Mouse (Mus musculus): ENCODE results near the gene Vmn1r1. TPM values are rescaled to one million over a fixed set of nuclear protein-coding genes. Genes with fewer than 3 reads are reported as not detected.

Vmn1r1 gene
- polyA plus RNA-seq, 1 experiment from 2014 or later, result not detected

DNA sequence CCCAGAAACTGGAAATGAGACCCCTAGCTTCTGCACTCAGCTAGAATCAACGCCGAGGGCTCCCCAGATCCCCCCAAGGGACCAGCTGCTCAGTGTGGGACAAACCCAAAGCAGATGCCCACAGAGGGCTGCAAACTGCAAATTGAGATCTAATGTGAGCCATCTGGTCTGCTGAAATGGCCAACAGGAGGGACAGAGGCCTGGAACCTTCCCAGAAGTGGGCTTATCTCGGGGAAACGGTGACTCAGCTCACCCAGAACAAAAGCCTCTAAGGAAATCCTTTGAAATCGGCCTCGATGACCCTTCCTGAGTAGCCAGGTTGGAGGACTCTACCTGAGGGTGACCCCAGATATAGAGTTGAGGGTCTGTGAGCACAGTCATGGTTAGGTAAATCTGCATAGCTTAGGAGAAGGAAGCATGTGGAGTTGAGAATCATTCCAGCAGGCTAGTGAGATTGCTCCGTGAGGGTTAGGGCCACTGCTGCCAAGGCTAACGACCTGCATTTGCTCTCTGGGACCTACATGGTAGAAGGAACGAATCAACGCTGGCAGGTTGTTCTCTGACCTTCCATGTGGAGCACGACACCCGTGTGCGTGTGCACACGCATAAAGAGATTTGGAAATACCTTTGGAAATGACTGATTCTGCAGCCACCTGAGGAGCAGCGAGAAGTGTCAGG, 53.4 kb downstream of the Vmn1r1 start:
- DNase-seq (ENCODE audit: low spot score) (peak; percentile 71), ATAC-seq (ENCODE audit: low read depth) (peak; percentile 38; the same call in 1 of the 2 replicates)
- H3K9me3 ChIP-seq (ENCODE audit: control insufficient read depth, low read length), result no peaks in the 10 kb centered on the region
- H3K4me2 ChIP-seq (ENCODE audit: low read depth, low read length), result no peak overlapping the region
- no peaks in the 10 kb centered on the region for H3K36me3 ChIP-seq (ENCODE audit: control insufficient read depth, insufficient read depth, low read length)
- H3K27me3 ChIP-seq (replicated peaks; ENCODE audit: control insufficient read depth, insufficient read depth, low read length), result no peaks in the 10 kb centered on the region
- no peak overlapping the region for H3K27ac ChIP-seq (replicated peaks; ENCODE audit: low read depth, low read length)
- WGBS, result 50% methylated on average over 15 of the region's 15 CpGs
- no peak overlapping the region for H3K4me3 ChIP-seq (ENCODE audit: low read depth, low read length)
- no peak overlapping the region for H3K9ac ChIP-seq (ENCODE audit: low read depth, low read length)
- H3K4me1 ChIP-seq (ENCODE audit: control insufficient read depth, insufficient read depth, low read length), result peaks cover 38% of the 10 kb centered on the region

DNA sequence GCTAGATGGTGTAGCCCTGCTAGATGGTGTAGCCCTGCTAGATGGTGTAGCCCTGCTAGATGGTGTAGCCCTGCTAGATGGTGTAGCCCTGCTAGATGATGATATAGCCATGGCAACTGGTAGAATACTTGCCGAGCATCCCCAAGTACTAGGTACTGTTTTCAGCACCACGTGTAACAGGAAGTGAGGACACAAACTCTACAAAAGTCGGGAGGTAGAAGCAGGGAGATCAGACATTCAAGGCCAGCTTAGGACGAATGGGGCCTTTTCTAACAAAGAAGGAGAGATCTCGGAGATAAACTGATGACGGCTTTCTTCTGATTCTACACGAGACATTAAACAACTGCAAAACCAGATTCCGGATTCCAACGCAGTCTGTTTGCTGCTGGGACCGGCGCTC, 54.1 kb downstream of the Vmn1r1 start:
- H3K9ac ChIP-seq (ENCODE audit: low read depth, low read length), result no peak overlapping the region
- no peak overlapping the region for H3K4me2 ChIP-seq (ENCODE audit: low read depth, low read length)
- DNase-seq (ENCODE audit: low spot score) (no peak), ATAC-seq (ENCODE audit: low read depth) (no peak)
- H3K4me1 ChIP-seq (ENCODE audit: control insufficient read depth, insufficient read depth, low read length), result peaks cover 38% of the 10 kb centered on the region
- H3K9me3 ChIP-seq (ENCODE audit: control insufficient read depth, low read length), result no peaks in the 10 kb centered on the region
- H3K4me3 ChIP-seq (ENCODE audit: low read depth, low read length), result no peak overlapping the region
- H3K27me3 ChIP-seq (replicated peaks; ENCODE audit: control insufficient read depth, insufficient read depth, low read length), result no peaks in the 10 kb centered on the region
- H3K36me3 ChIP-seq (ENCODE audit: control insufficient read depth, insufficient read depth, low read length), result no peaks in the 10 kb centered on the region
- WGBS, result 55% methylated on average over 11 of the region's 11 CpGs
- H3K27ac ChIP-seq (replicated peaks; ENCODE audit: low read depth, low read length), result no peak overlapping the region

DNA sequence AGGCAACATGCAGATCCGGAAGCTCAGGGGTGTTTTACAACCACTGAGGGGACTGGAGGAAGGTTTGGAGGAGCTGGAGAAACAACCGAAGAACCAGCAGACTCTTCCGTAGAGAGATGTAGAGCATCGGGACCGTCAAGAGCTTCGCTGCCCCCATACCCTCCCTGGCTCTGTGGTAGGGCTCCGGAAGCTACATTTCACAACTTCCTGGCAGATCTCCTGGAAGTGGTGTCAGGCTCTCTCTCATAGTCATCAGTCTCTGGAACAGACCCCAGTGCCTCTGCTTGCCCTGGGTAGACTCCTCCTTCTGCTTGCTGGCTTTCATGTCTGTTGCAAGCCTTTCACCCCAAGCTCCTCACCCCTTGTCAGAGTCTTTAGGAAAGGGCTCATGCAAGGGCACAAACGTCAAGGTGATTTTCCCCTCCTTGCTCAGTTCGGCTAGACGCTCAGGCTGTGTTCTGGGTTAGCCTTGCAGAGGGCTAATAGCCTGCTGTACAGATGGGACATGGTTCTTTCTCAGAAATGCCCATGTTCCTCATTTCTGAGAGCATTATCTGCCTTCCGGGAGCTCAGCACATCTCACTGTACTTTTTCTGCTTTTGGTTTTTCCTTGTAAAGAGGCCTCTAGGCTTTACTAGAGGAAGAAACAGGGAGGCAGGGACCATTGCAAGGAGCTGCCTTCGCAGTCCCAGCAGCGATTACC, 55.7 kb downstream of the Vmn1r1 start:
- Histone ChIP-seq H3K36me3 (ENCODE audit: control insufficient read depth, insufficient read depth, low read length) (no peaks in the 10 kb centered on the region), H3K9ac (ENCODE audit: low read depth, low read length) (no peak overlapping the region), H3K9me3 (ENCODE audit: control insufficient read depth, low read length) (no peaks in the 10 kb centered on the region), H3K4me1 (ENCODE audit: control insufficient read depth, insufficient read depth, low read length) (peaks cover 25% of the 10 kb centered on the region), H3K27ac (replicated peaks; ENCODE audit: low read depth, low read length) (no peak overlapping the region), H3K27me3 (replicated peaks; ENCODE audit: control insufficient read depth, insufficient read depth, low read length) (no peaks in the 10 kb centered on the region), H3K4me2 (ENCODE audit: low read depth, low read length) (no peak overlapping the region), H3K4me3 (ENCODE audit: low read depth, low read length) (no peak overlapping the region)
- 70% methylated on average over 13 of the region's 13 CpGs for WGBS
- DNase-seq (ENCODE audit: low spot score) (no peak), ATAC-seq (ENCODE audit: low read depth) (no peak)

DNA sequence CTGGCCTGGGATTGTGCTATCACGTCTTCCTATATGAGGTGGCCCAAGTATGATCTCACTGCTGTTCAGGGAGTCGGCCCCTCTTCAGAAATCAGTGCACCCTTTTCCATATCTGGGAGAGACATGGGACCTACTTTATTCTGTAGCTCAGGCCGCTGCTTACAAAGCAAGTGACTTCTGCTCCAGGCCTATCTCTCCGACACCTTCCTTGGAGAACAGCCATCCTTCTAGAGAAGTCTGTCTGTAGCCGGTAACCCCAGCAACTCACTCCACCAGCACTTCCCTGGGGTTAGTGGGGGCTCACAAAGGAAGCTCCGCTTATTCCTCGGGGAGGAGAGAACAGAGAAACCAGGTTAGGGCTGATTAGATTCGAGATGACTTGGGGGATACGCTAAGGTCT, 57.0 kb downstream of the Vmn1r1 start:
- Histone ChIP-seq H3K4me3 (ENCODE audit: low read depth, low read length) (no peak overlapping the region), H3K27me3 (replicated peaks; ENCODE audit: control insufficient read depth, insufficient read depth, low read length) (no peaks in the 10 kb centered on the region), H3K9me3 (ENCODE audit: control insufficient read depth, low read length) (no peaks in the 10 kb centered on the region), H3K36me3 (ENCODE audit: control insufficient read depth, insufficient read depth, low read length) (no peaks in the 10 kb centered on the region), H3K4me2 (ENCODE audit: low read depth, low read length) (no peak overlapping the region), H3K4me1 (ENCODE audit: control insufficient read depth, insufficient read depth, low read length) (peaks cover 33% of the 10 kb centered on the region), H3K27ac (replicated peaks; ENCODE audit: low read depth, low read length) (no peak overlapping the region), H3K9ac (ENCODE audit: low read depth, low read length) (no peak overlapping the region)
- ATAC-seq (ENCODE audit: low read depth) (no peak), DNase-seq (ENCODE audit: low spot score) (no peak)
- 83% methylated on average over 9 of the region's 9 CpGs for WGBS

DNA sequence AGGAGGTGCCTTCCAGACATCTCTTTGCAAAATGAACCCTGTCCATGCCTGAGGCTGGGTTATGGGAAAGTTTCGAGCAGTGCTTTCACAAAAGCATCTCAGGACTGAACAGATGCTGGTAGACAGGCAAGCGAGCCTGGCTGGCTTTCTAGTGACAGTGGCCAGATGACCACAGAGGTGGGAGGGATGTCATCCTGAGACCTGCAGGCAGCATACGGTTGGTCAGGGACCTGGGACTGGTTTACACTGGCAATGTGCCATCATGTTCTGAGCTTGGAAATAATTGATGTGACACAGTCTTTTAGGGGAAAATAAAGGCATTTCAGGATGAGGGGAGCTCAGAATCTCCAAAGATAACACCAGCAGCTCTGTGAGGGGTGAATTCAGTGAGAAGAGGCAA, 59.3 kb downstream of the Vmn1r1 start:
- ATAC-seq (ENCODE audit: low read depth) (no peak), DNase-seq (ENCODE audit: low spot score) (no peak)
- H3K4me3 ChIP-seq (ENCODE audit: low read depth, low read length), result no peak overlapping the region
- H3K27me3 ChIP-seq (replicated peaks; ENCODE audit: control insufficient read depth, insufficient read depth, low read length), result no peaks in the 10 kb centered on the region
- no peak overlapping the region for H3K27ac ChIP-seq (replicated peaks; ENCODE audit: low read depth, low read length)
- no peaks in the 10 kb centered on the region for H3K9me3 ChIP-seq (ENCODE audit: control insufficient read depth, low read length)
- H3K4me2 ChIP-seq (ENCODE audit: low read depth, low read length), result no peak overlapping the region
- H3K9ac ChIP-seq (ENCODE audit: low read depth, low read length), result no peak overlapping the region
- 37% methylated on average over 3 of the region's 3 CpGs for WGBS
- no peaks in the 10 kb centered on the region for H3K36me3 ChIP-seq (ENCODE audit: control insufficient read depth, insufficient read depth, low read length)
- peaks cover 21% of the 10 kb centered on the region for H3K4me1 ChIP-seq (ENCODE audit: control insufficient read depth, insufficient read depth, low read length)

Other genes with a start within 250 kb of the Vmn1r1 start
- gene Enah, start 144.5 kb downstream of the Vmn1r1 start, polyA plus RNA-seq (2014; fragmentation: Nextera tagmentation; extraction: Ambion mirVana), result 23.7 and 27.6 TPM in 2 replicates
- gene Srp9, start 39.7 kb downstream of the Vmn1r1 start, polyA plus RNA-seq (2014; fragmentation: Nextera tagmentation; extraction: Ambion mirVana), result 166 and 175 TPM in 2 replicates
- gene Degs1, start 118.3 kb upstream of the Vmn1r1 start, polyA plus RNA-seq (2014; fragmentation: Nextera tagmentation; extraction: Ambion mirVana), result 149 and 152 TPM in 2 replicates
- 24.3 and 25.4 TPM in 2 replicates for gene Fbxo28, start 177.1 kb upstream of the Vmn1r1 start, polyA plus RNA-seq (2014; fragmentation: Nextera tagmentation; extraction: Ambion mirVana)
- gene Trp53bp2, start 244.7 kb upstream of the Vmn1r1 start, polyA plus RNA-seq (2014; fragmentation: Nextera tagmentation; extraction: Ambion mirVana), result 23.2 and 24.1 TPM in 2 replicates